Mouse (Mus musculus): Measurements from ENCODE around the gene Scpep1. TPM values are rescaled to one million over a fixed set of nuclear protein-coding genes. Genes with fewer than 3 reads are reported as not detected.

Scpep1 gene
- polyA plus RNA-seq, 1 experiment from 2014 or later = 72.7 TPM

DNA sequence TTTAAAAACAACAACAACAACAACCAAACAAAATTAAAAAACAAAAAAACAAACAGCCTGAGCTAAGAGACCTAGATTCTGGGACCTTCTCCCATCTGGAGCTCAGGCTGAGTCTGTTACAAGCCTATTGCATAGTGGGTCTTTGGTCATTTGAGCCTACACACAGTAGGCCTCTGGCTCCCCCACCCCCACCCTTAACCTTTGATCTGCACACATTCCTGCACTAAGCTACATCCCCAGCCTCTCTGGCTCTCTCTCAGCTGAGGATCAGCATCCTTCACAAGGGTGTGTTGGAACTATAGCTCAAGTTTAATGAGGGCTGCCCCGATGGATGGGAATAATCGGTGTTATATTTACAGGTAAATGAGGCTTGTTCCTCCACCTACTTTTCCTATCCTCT lies 40.4 kb upstream of the Scpep1 start:
- no peaks in the 10 kb centered on the region for H3K9me3 ChIP-seq
- H3K4me1 ChIP-seq = peaks cover 23% of the 10 kb centered on the region
- no peak for DNase-seq (ENCODE audit: extremely low spot score, low spot score)

GRCm38 (mm10) chr11:88994492-88994891 lies 39.2 kb upstream of the Scpep1 start:
- 91% methylated on average over 7 of the region's 7 CpGs for WGBS
- peaks cover 22% of the 10 kb centered on the region for H3K36me3 ChIP-seq (replicated peaks)
- H3K4me3 ChIP-seq = no peak overlapping the region
- H3K9me3 ChIP-seq = no peaks in the 10 kb centered on the region
- H3K27me3 ChIP-seq (ENCODE audit: poor library complexity, severe bottlenecking) = peaks cover 18% of the 10 kb centered on the region
- H3K27ac ChIP-seq = no peak overlapping the region
- no peak for DNase-seq (ENCODE audit: extremely low spot score, low spot score)
- peaks cover 20% of the 10 kb centered on the region for H3K4me1 ChIP-seq

More for the DNA sequence above, 40.4 kb upstream of the Scpep1 start:
- H3K36me3 ChIP-seq (replicated peaks) = peaks cover 12% of the 10 kb centered on the region
- no peak overlapping the region for H3K4me3 ChIP-seq
- H3K27me3 ChIP-seq (ENCODE audit: poor library complexity, severe bottlenecking) = peaks cover 30% of the 10 kb centered on the region
- WGBS = 100% methylated on average over 2 of the region's 2 CpGs
- H3K27ac ChIP-seq = no peak overlapping the region

DNA sequence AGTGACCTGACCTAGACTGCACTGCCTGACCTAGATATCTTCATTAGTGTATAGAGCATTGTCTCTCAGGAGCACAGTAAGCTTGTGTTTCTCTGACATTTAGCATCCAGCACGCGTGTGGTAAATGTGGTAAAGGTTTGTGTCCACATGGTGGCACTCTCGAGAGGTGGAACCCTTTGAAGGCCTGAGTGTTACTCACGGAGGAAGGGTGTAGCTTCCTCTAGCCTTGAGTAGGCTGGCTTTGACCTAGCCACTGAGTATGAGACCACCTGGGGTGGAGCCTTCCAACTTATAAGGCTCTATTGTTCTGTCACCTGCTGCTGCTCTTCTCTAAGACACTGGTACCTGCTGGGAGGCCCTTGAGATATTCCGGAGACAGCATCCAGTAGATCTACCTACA lies 38.4 kb upstream of the Scpep1 start:
- H3K4me3 ChIP-seq = no peak overlapping the region
- no peaks in the 10 kb centered on the region for H3K9me3 ChIP-seq
- H3K27me3 ChIP-seq (ENCODE audit: poor library complexity, severe bottlenecking) = peaks cover 10% of the 10 kb centered on the region
- no peak overlapping the region for H3K27ac ChIP-seq
- peaks cover 28% of the 10 kb centered on the region for H3K36me3 ChIP-seq (replicated peaks)
- no peak for DNase-seq (ENCODE audit: extremely low spot score, low spot score)
- whole genome bisulfite sequencing = 17% methylated on average over 5 of the region's 5 CpGs
- peaks cover 11% of the 10 kb centered on the region for H3K4me1 ChIP-seq

DNA sequence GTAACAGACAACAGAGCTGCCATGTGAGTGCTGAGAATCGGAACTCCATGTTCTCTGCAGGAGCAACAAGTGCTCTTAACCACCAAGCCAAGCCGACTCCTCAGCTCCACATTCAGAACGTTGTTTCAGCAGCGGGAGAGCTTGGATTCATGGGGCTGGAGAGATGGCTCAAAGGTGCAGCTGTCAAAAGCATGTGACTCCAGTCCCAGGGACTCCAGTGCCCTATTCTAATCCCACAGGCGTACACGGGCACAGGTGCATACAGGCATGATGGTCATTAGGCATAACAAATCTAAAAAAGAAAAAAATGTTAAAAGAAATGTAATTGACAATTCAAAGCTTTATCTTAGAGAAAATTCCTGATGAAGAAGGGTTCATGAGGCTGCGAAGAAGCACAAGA lies 37.9 kb upstream of the Scpep1 start:
- 53% methylated on average over 7 of the region's 7 CpGs for WGBS
- H3K9me3 ChIP-seq = no peaks in the 10 kb centered on the region

GRCm38 (mm10) chr11:88989530-88989929 lies 34.3 kb upstream of the Scpep1 start:
- H3K27me3 ChIP-seq (ENCODE audit: poor library complexity, severe bottlenecking) = no peaks in the 10 kb centered on the region
- no peaks in the 10 kb centered on the region for H3K9me3 ChIP-seq
- 70% methylated on average over 5 of the region's 5 CpGs for WGBS
- H3K4me1 ChIP-seq = 0 out of 2 replicates have a peak, but pooled peaks cover 5% of the 10 kb centered on the region
- H3K4me3 ChIP-seq = no peak overlapping the region
- H3K36me3 ChIP-seq (replicated peaks) = peaks cover 69% of the 10 kb centered on the region
- no peak overlapping the region for H3K27ac ChIP-seq
- no peak for DNase-seq (ENCODE audit: extremely low spot score, low spot score)

More for the DNA sequence above, 37.9 kb upstream of the Scpep1 start:
- Histone ChIP-seq H3K36me3 (replicated peaks) (peaks cover 32% of the 10 kb centered on the region), H3K4me3 (no peak overlapping the region), H3K27ac (no peak overlapping the region), H3K4me1 (peaks cover 7% of the 10 kb centered on the region; the same call in 1 of the 2 replicates), H3K27me3 (ENCODE audit: poor library complexity, severe bottlenecking) (peaks cover 5% of the 10 kb centered on the region)
- DNase-seq (ENCODE audit: extremely low spot score, low spot score) = no peak

GRCm38 (mm10) chr11:88988956-88989355 lies 33.7 kb upstream of the Scpep1 start:
- H3K36me3 ChIP-seq (replicated peaks) = peaks cover 74% of the 10 kb centered on the region

DNA sequence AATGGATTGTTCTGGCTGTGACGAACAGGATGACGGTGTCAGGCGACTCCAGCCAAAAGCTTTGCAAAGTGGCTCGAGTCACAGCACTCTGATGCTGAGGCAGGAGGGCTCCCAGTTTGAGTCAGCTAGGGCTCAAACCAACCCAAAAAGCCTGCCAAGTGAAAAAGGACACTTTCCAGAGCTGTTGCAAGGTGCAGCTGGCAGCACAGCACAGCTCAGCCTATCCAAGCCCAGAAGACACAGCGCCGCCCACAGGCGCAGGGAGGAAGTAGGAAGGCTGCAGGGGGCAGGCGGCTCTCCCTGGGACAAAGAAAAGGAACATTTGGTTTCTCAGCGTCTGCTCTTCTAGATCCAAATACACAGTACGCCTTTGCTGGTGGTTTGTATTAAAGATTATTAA lies 31.4 kb upstream of the Scpep1 start:
- Histone ChIP-seq H3K36me3 (replicated peaks) (peaks cover 92% of the 10 kb centered on the region), H3K4me1 (no peaks in the 10 kb centered on the region), H3K4me3 (no peak overlapping the region), H3K27me3 (ENCODE audit: poor library complexity, severe bottlenecking) (no peaks in the 10 kb centered on the region), H3K9me3 (no peaks in the 10 kb centered on the region), H3K27ac (no peak overlapping the region)
- 89% methylated on average over 10 of the region's 10 CpGs for WGBS
- DNase-seq (ENCODE audit: extremely low spot score, low spot score) = no peak

More at GRCm38 (mm10) chr11:88988956-88989355, 33.7 kb upstream of the Scpep1 start:
- H3K27me3 ChIP-seq (ENCODE audit: poor library complexity, severe bottlenecking) = no peaks in the 10 kb centered on the region
- no peak for DNase-seq (ENCODE audit: extremely low spot score, low spot score)
- H3K9me3 ChIP-seq = no peaks in the 10 kb centered on the region
- no peak overlapping the region for H3K4me3 ChIP-seq
- no peak overlapping the region for H3K27ac ChIP-seq
- 0 out of 2 replicates have a peak, but pooled peaks cover 4% of the 10 kb centered on the region for H3K4me1 ChIP-seq
- WGBS = 82% methylated on average over 5 of the region's 5 CpGs

GRCm38 (mm10) chr11:88981337-88981736 lies 26.1 kb upstream of the Scpep1 start:
- Histone ChIP-seq H3K36me3 (replicated peaks) (peaks cover 73% of the 10 kb centered on the region), H3K4me3 (no peak overlapping the region), H3K9me3 (no peaks in the 10 kb centered on the region), H3K4me1 (no peaks in the 10 kb centered on the region), H3K27me3 (ENCODE audit: poor library complexity, severe bottlenecking) (no peaks in the 10 kb centered on the region), H3K27ac (no peak overlapping the region)
- DNase-seq (ENCODE audit: extremely low spot score, low spot score) = no peak
- 91% methylated on average over 8 of the region's 8 CpGs for WGBS

GRCm38 (mm10) chr11:88977188-88977587 lies 21.9 kb upstream of the Scpep1 start:
- no peak overlapping the region for H3K4me3 ChIP-seq
- no peaks in the 10 kb centered on the region for H3K27me3 ChIP-seq (ENCODE audit: poor library complexity, severe bottlenecking)
- no peak for DNase-seq (ENCODE audit: extremely low spot score, low spot score)
- peaks cover 36% of the 10 kb centered on the region for H3K36me3 ChIP-seq (replicated peaks)
- no peaks in the 10 kb centered on the region for H3K9me3 ChIP-seq
- peaks cover 12% of the 10 kb centered on the region for H3K4me1 ChIP-seq
- H3K27ac ChIP-seq = no peak overlapping the region
- WGBS = 88% methylated on average over 5 of the region's 5 CpGs

GRCm38 (mm10) chr11:88976320-88976719 lies 21.1 kb upstream of the Scpep1 start:
- Histone ChIP-seq H3K4me1 (peaks cover 12% of the 10 kb centered on the region), H3K27me3 (ENCODE audit: poor library complexity, severe bottlenecking) (no peaks in the 10 kb centered on the region), H3K36me3 (replicated peaks) (peaks cover 28% of the 10 kb centered on the region), H3K9me3 (no peaks in the 10 kb centered on the region), H3K27ac (no peak overlapping the region), H3K4me3 (no peak overlapping the region)
- DNase-seq (ENCODE audit: extremely low spot score, low spot score) = no peak
- WGBS = 87% methylated on average over 2 of the region's 2 CpGs

- 1% methylated on average over 62 of the region's 62 CpGs for WGBS
- Histone ChIP-seq H3K4me3 (peak overlapping the region; percentile 76), H3K4me1 (peaks cover 12% of the 10 kb centered on the region), H3K36me3 (replicated peaks) (peaks cover 20% of the 10 kb centered on the region), H3K27me3 (ENCODE audit: poor library complexity, severe bottlenecking) (no peaks in the 10 kb centered on the region), H3K9me3 (no peaks in the 10 kb centered on the region), H3K27ac (peak overlapping the region; percentile 95)
- peak; percentile 91 for DNase-seq (ENCODE audit: extremely low spot score, low spot score)
These were observed 18.8 kb upstream of the Scpep1 start for GRCm38 (mm10) chr11:88973776-88974701.

GRCm38 (mm10) chr11:88970202-88970732 lies 15.0 kb upstream of the Scpep1 start, which contains the start of gene Coil:
Gene Coil (plus strand): TSS chr11:88970252.
- Histone ChIP-seq H3K27me3 (ENCODE audit: poor library complexity, severe bottlenecking) (no peaks in the 10 kb centered on the region), H3K27ac (no peak within 1 kb of the TSS), H3K36me3 (replicated peaks) (no peaks in the 10 kb centered on the region), H3K4me1 (peaks cover 10% of the 10 kb centered on the region), H3K4me3 (no peak within 1 kb of the TSS), H3K9me3 (no peaks in the 10 kb centered on the region)
- peak; percentile 25 for DNase-seq (ENCODE audit: extremely low spot score, low spot score)
- WGBS = 39% methylated on average over 2 of the region's 2 CpGs

GRCm38 (mm10) chr11:88966881-88967361 lies 11.7 kb upstream of the Scpep1 start, which contains the start of gene Elobl:
Gene Elobl (minus strand): TSS chr11:88966931.
- Histone ChIP-seq H3K9me3 (no peaks in the 10 kb centered on the region), H3K27ac (no peak within 1 kb of the TSS), H3K27me3 (ENCODE audit: poor library complexity, severe bottlenecking) (no peaks in the 10 kb centered on the region), H3K4me3 (no peak within 1 kb of the TSS), H3K36me3 (replicated peaks) (no peaks in the 10 kb centered on the region), H3K4me1 (no peaks in the 10 kb centered on the region)
- WGBS = 84% methylated on average over 3 of the region's 3 CpGs
- no peak for DNase-seq (ENCODE audit: extremely low spot score, low spot score)

Data from forebrain, embryonic 10.5 days (tissue).